Mouse (Mus musculus): ENCODE data around the gene Zfp710.

DNA sequence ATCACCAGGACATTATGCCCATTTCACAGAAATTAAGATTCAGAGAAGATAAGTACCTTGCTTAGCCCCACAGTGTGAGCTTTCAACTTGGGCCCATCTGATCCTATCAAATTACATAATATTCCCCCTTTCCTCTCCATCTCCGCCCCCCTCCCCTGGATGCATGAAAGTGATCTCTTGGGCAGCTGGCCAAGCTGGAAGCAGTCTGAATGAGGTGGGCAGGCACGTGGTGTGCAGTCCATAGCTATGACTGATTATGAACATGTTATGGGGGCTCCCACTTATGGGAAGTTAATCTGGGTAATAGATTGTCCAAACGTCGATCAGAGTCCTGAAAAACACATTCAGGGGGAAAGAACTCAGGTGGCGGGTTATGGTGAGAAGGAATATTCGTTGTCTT, 27.2 kb downstream of the Zfp710 start:
- TF ChIP-seq ZNF384 (IDR thresholded peaks at IDR 0.05; ENCODE audit: low read depth, low read length) (no peak), MAFK (IDR thresholded peaks at IDR 0.05; ENCODE audit: insufficient read depth, low read depth, low read length) (no peak), ZC3H11A (IDR thresholded peaks at IDR 0.05; ENCODE audit: borderline replicate concordance, low read depth, low read length) (no peak), HCFC1 (IDR thresholded peaks at IDR 0.05; ENCODE audit: borderline replicate concordance, insufficient read depth, low read length) (no peak)

All from ES-E14 (cell line).